Mouse (Mus musculus) stomach, embryonic 16.5 days (tissue): ENCODE measurements around the gene Gps2. TPM values are rescaled to one million over a fixed set of nuclear protein-coding genes. Genes with fewer than 3 reads are reported as not detected.

ENCODE experiments used
- ATAC-seq: fragments of 200-750 bp; cut with Nextera tagmentation; 2 replicates; pipeline ENCODE4 v1.8.0; 2017; ENCODE audit warnings: moderate number of reproducible peaks, moderate TSS enrichment; ENCODE audit not compliant: insufficient read depth, low FRiP score
- H3K27ac ChIP-seq: fragments of 300-500 bp; sonication (generic); 2 replicates; pipeline ENCODE4 v1.5.1; 2014; ENCODE audit warnings: low read length
- H3K27me3 ChIP-seq: fragments of 300-500 bp; sonication (generic); 2 replicates; pipeline ENCODE4 v1.6.1; 2014; ENCODE audit warnings: low read length, control low read depth, mixed read lengths; ENCODE audit not compliant: control insufficient read depth, insufficient read depth
- H3K36me3 ChIP-seq: fragments of 300-500 bp; sonication (generic); 2 replicates; pipeline ENCODE4 v1.6.1; 2014; ENCODE audit warnings: low read length; ENCODE audit not compliant: control insufficient read depth, insufficient read depth
- H3K4me1 ChIP-seq: fragments of 300-500 bp; sonication (generic); 2 replicates; pipeline ENCODE4 v1.6.1; 2014; ENCODE audit warnings: low read length, control low read depth, mixed read lengths; ENCODE audit not compliant: control insufficient read depth, insufficient read depth
- H3K4me2 ChIP-seq: fragments of 300-500 bp; sonication (generic); 2 replicates; pipeline ENCODE4 v1.6.1; 2014; ENCODE audit warnings: low read depth, low read length, mixed read lengths
- H3K4me3 ChIP-seq: fragments of 300-500 bp; sonication (generic); replicated peaks from 2 replicates; pipeline ENCODE4 v1.5.1; 2014; ENCODE audit warnings: mild to moderate bottlenecking, low read length
- H3K9ac ChIP-seq: fragments of 300-500 bp; sonication (generic); 2 replicates; pipeline ENCODE4 v1.6.1; 2014; ENCODE audit warnings: low read length
- H3K9me3 ChIP-seq: fragments of 300-500 bp; sonication (generic); replicated peaks from 2 replicates; pipeline ENCODE4 v1.6.1; 2016; ENCODE audit warnings: low read length, control low read depth; ENCODE audit not compliant: control insufficient read depth
- WGBS: fragments of 180-500 bp; shearing (Covaris S2); extraction: QIAGEN DNeasy Blood & Tissue Kit; methylation state at CpG from one replicate; pipeline ENCODE4 v1.1.7; 2014; 5-methylcytosine and 5-hydroxymethylcytosine counted together
- polyA plus RNA-seq: library from polyadenylated mRNA; unstranded; fragments of >200 nt; fragmentation: Nextera tagmentation; extraction: Ambion mirVana; gene quantifications from 2 replicates; pipeline ENCODE4 v1.2.1, GENCODE M21; 2015

Gps2 gene
- polyA plus RNA-seq, 1 experiment from 2014 or later = 63.4 TPM

DNA sequence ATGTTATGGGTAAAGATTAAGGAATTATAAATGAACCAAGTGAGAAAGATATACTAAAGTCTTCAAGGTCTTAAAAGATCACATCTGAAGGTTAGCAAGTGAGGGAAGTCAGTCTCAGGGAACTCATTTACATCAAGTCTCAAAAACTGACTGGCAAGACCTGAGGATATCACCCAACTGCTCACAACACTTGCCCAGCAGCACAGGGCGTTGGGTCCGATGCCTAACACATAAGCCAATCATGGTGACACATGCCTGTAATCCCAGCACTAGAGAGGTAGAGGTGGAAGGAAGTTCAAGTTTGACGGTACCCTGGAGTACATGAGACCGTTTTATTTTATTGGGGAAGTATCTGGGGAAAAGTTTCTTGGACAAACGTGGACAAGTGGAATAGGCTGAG lies 4.4 kb downstream of the Gps2 start:
- 79% methylated on average over 5 of the region's 5 CpGs for WGBS
- ATAC-seq = no peak
- H3K36me3 ChIP-seq = peaks cover 23% of the 10 kb centered on the region
- no peaks in the 10 kb centered on the region for H3K27me3 ChIP-seq
- H3K9ac ChIP-seq = no peak overlapping the region
- H3K27ac ChIP-seq = no peak overlapping the region
- H3K4me1 ChIP-seq = peaks cover 41% of the 10 kb centered on the region
- no peak overlapping the region for H3K4me3 ChIP-seq
- H3K4me2 ChIP-seq = no peak overlapping the region
- no peaks in the 10 kb centered on the region for H3K9me3 ChIP-seq

DNA sequence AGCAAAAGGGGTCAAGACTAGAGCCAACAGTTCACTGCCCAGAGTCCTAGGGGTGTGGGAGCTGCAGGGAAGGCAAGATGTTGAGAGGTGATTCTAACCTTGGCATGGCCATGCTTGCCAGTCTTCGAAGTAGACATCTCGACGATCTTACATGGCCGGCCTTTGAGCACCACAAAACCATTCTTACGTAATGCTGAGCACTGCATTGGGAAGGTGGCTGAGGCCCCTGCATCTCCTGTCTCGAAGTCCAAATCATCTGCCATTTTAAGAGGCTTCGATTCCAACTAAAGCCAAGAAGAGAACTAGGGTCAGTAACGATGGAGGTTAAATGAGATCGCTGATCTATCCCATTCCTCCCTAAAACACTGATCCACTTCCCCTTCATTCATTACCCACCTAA lies 5.4 kb downstream of the Gps2 start:
- ATAC-seq = no peak
- Histone ChIP-seq H3K27ac (peak overlapping the region; percentile 96), H3K36me3 (peaks cover 23% of the 10 kb centered on the region), H3K4me3 (peak overlapping the region; percentile 93), H3K4me1 (peaks cover 36% of the 10 kb centered on the region), H3K9ac (peak overlapping the region; percentile 98), H3K9me3 (no peaks in the 10 kb centered on the region), H3K4me2 (peak overlapping the region; percentile 94), H3K27me3 (no peaks in the 10 kb centered on the region)
- WGBS = 74% methylated on average over 9 of the region's 9 CpGs

DNA sequence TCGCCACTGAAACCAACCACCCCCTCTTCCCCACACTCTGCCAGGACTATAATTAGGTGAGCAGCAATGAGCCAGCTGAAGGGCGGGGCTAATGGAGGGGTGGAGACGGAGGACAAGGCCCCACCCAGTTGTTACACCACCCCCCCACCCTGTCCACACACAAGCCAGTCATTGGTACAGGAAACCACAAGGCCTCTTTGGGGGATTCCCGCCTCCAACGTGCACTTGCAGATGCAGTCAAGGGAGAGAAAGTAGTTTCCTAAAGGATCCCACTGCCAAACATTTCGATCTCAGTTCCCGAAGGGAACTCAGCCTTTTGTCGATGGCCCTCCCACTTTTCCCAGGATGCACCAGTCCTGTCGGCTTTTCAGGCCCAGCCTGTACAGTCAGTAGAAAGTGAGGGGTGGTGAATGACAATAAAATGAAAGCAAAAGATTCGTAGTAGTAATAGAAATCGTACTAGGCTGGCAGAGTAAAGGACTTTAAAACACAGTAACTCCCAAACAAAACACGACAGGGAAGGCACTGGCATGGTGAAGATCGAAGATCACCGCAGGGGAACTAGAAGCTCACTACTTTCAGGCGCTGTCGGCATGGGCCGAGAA lies 6.1 kb downstream of the Gps2 start:
- H3K27ac ChIP-seq = peak overlapping the region; percentile 96
- H3K4me1 ChIP-seq = peaks cover 31% of the 10 kb centered on the region
- H3K27me3 ChIP-seq = no peaks in the 10 kb centered on the region
- peak overlapping the region; percentile 94 for H3K4me2 ChIP-seq
- under 1% methylated on average over 17 of the region's 17 CpGs for WGBS
- H3K9ac ChIP-seq = peak overlapping the region; percentile 98
- ATAC-seq = peak; percentile 15; the same call in 1 of the 2 replicates
- H3K36me3 ChIP-seq = peaks cover 23% of the 10 kb centered on the region
- H3K9me3 ChIP-seq = no peaks in the 10 kb centered on the region
- H3K4me3 ChIP-seq = peak overlapping the region; percentile 93

DNA sequence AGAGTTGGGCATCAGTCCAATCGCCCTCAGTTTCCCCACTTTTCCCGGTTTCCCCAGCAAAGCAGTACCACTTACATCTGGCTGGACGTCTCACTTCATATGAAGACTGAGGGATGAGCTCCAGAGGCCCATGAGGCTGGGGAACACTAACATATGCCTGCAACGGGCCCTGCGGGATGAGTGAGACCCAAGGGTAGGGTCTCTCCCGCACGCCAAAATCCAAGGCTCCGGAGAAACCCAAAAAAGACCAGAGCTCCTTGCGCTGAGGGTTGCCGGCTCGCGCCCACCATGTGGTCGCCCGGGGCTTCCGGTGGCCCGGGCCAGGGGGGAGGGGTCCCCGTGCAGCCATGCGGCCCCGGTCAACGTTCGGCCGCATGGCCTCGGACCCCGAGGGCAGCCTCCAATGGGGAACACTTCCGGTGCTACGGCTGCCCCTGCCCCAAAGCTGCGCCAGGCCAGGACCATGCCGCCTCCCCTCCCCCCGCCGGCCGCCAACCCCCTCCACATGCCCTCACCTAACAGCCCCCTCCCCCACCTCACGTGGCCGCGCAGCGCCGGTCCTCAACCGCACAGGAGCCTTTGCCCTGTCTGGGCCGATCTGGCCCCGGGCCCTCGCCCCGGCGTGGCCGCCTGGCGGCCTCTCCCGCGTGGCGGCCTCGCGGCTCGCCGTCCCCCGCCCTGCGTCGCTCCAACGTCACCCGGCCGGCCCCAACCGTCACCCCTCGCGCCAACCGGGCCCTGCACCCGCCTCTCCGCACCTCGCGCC lies 6.8 kb downstream of the Gps2 start:
- H3K4me3 ChIP-seq = peak overlapping the region; percentile 93
- peak; percentile 3; the same call in 1 of the 2 replicates for ATAC-seq
- peak overlapping the region; percentile 96 for H3K27ac ChIP-seq
- H3K4me1 ChIP-seq = peaks cover 24% of the 10 kb centered on the region
- peak overlapping the region; percentile 98 for H3K9ac ChIP-seq
- H3K36me3 ChIP-seq = peaks cover 22% of the 10 kb centered on the region
- peak overlapping the region; percentile 94 for H3K4me2 ChIP-seq
- H3K9me3 ChIP-seq = no peaks in the 10 kb centered on the region
- WGBS = under 1% methylated on average over 63 of the region's 65 CpGs
- no peaks in the 10 kb centered on the region for H3K27me3 ChIP-seq

DNA sequence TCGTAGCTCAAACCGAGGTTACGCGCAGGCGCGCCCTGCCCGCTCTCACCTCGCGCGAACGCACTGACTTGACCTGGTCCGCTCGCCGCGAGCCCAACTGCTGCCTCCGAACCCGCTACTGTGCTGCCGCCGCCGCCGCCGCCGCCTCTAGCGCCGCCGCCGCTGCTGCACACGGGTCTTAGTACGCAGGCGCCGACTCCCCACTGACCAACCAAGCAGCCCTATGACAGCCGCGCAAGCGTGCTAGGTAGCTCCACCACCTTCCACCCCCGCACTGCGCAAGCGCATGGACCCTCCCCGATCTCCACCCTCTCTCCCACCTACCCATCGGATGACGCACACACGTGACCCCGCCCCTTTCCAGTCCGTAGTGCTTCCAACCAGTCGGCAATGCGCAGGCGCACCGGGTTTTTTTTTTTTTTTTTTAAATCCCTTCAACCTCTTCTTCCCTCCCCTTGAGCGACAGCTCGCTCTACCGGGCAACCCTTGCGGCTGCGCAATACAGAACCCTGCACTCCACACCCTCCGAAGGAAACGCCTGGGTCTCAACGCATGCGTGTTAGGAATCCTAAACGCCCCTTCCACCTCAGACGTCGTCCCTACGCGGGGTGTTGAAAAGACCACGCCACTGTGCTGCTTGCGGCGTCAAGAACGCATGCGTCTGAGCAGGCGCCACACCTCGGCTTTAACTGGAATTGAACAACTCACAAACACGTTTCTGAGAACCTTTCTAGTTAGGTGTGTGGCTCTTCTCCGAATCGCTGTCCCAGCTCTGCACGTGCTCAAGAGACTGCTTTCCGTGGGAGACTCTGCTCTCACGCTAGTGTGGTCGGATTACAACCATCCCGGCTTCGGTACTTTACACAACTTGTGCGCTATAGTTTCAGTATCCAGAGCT lies 7.7 kb downstream of the Gps2 start, which contains the start of gene Eif5a:
Eif5a (minus strand) TSS at position 845 of the 898 bp plus-strand sequence.
- peak; percentile 95 for ATAC-seq
- H3K4me2 ChIP-seq = peak within 1 kb of the TSS; percentile 94
- H3K9ac ChIP-seq = peak within 1 kb of the TSS; percentile 98
- H3K27me3 ChIP-seq = no peaks in the 10 kb centered on the region
- H3K4me1 ChIP-seq = peaks cover 17% of the 10 kb centered on the region
- peak within 1 kb of the TSS; percentile 99 for H3K27ac ChIP-seq
- no peaks in the 10 kb centered on the region for H3K9me3 ChIP-seq
- peak within 1 kb of the TSS; percentile 93 for H3K4me3 ChIP-seq
- peaks cover 14% of the 10 kb centered on the region for H3K36me3 ChIP-seq
- under 1% methylated on average over 78 of the region's 78 CpGs for WGBS

DNA sequence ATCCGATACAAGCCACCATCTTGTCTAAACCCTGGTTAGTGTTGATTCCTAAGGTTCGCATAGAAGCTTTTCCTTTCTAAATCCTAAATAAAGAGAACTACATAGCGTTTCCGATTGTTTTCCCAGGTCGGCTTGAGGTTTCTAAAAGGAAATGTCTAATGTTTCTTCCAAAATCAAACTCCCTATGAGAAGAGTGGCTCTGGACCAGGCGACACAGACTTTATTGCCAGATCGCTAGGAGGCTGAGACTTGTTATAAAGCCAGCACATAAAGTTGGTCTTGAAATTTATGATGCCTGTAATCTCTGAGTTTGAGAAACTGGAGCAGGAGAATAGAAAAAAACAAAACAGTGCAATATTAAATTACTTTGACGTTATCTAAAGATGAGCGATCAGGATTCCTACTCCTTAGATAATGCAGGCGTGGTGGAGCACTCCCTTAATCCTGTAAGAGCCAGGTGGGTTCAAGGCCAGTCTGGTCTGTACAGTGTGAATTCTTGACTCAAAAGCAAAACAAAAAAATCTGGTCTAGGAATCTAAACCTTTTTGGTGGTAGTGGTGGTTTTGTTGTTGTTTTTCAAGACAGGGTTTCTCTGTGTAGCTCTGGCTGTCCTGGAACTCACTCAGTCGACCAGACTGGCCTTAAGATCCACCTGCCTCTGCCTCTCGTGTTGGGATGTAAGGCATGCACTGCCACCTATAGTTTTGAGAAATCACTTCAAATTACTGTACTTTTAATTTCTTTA lies 8.5 kb downstream of the Gps2 start:
- no peaks in the 10 kb centered on the region for H3K9me3 ChIP-seq
- peak overlapping the region; percentile 55 for H3K4me3 ChIP-seq
- H3K4me1 ChIP-seq = peaks cover 16% of the 10 kb centered on the region
- no peaks in the 10 kb centered on the region for H3K27me3 ChIP-seq
- H3K27ac ChIP-seq = peak overlapping the region; percentile 99
- H3K9ac ChIP-seq = peak overlapping the region; percentile 81
- 3% methylated on average over 12 of the region's 12 CpGs for WGBS
- no peak for ATAC-seq
- peaks cover 11% of the 10 kb centered on the region for H3K36me3 ChIP-seq
- H3K4me2 ChIP-seq = peak overlapping the region; percentile 68

DNA sequence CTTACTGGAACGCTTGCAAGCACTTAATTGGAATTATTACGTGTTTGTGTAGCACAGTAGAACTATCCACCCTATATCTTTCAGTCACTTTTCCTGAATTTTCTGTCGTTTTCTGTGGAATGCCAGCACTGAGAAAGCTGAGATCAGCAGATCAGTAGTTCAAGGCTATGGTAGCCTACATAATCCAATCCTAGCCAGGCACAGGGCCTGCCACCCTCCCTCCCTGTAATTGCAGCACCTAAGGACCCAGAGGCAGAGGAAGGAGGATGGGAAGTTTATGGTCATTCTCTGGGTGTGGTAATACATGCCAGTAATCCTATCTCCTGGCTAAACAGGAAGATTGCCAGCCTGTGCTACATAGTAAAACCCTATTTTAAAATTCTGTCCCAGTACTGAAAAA lies 9.1 kb downstream of the Gps2 start:
- peak overlapping the region; percentile 68; the same call in 1 of the 2 replicates for H3K4me2 ChIP-seq
- H3K4me3 ChIP-seq = no peak overlapping the region
- peaks cover 16% of the 10 kb centered on the region for H3K4me1 ChIP-seq
- peak overlapping the region; percentile 20 for H3K9ac ChIP-seq
- 57% methylated on average over 3 of the region's 3 CpGs for WGBS
- no peak for ATAC-seq
- H3K27me3 ChIP-seq = no peaks in the 10 kb centered on the region
- peak overlapping the region; percentile 99 for H3K27ac ChIP-seq
- H3K36me3 ChIP-seq = peaks cover 5% of the 10 kb centered on the region
- no peaks in the 10 kb centered on the region for H3K9me3 ChIP-seq

DNA sequence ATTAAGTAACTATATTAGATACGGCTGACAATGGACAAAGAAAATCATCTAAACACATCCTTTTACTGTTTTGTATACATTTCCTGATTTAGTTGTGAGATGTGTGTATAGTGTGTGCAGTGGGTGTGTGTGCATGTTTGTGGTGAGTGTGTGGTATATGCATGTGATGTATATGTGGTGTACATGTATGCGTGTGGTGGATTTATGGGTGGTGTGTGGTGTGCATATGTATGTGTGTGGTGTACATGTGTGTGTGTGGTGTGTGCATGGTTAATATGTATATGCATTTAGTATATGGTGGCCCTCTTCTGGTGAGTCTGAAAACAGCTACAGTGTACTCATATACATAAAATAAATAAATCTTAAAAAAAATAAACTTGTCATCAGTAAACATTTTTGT lies 13.8 kb downstream of the Gps2 start:
- Histone ChIP-seq H3K9me3 (no peaks in the 10 kb centered on the region), H3K4me1 (peaks cover 4% of the 10 kb centered on the region), H3K4me3 (no peak overlapping the region), H3K9ac (no peak overlapping the region), H3K27me3 (no peaks in the 10 kb centered on the region), H3K4me2 (no peak overlapping the region), H3K36me3 (no peaks in the 10 kb centered on the region), H3K27ac (no peak overlapping the region)
- ATAC-seq = no peak
- WGBS = 97% methylated on average over 2 of the region's 2 CpGs
